Mouse (Mus musculus) hindbrain, embryonic 13.5 days (tissue): ENCODE measurements at regions not wholly inside any gene's neighbourhood (a gene's known extent, or its start where the extent isn't known, plus 50 kb on each side); places are given as distances from the start of the nearest gene placed in this dataset.

Source experiments
- ATAC-seq: fragments of 200-750 bp; cut with Nextera tagmentation; 2 replicates; pipeline ENCODE4 v1.8.0; 2017; ENCODE audit warnings: moderate TSS enrichment; ENCODE audit not compliant: low FRiP score
- H3K27ac ChIP-seq: fragments of 300-500 bp; sonication (generic); 2 replicates; pipeline ENCODE4 v1.5.1; 2015; ENCODE audit warnings: inconsistent platforms, mild to moderate bottlenecking, moderate library complexity
- H3K27me3 ChIP-seq: fragments of 300-500 bp; sonication (generic); 2 replicates; pipeline ENCODE4 v1.6.1; 2015; ENCODE audit warnings: mild to moderate bottlenecking, inconsistent platforms
- H3K36me3 ChIP-seq: fragments of 300-500 bp; sonication (generic); 2 replicates; pipeline ENCODE4 v1.6.1; 2015; ENCODE audit warnings: mild to moderate bottlenecking, inconsistent platforms
- H3K4me1 ChIP-seq: fragments of 300-500 bp; sonication (generic); replicated peaks from 2 replicates; pipeline ENCODE4 v1.6.1; 2015; ENCODE audit warnings: inconsistent platforms
- H3K4me2 ChIP-seq: fragments of 300-500 bp; sonication (generic); 2 replicates; pipeline ENCODE4 v1.6.1; 2015; ENCODE audit warnings: inconsistent platforms, mild to moderate bottlenecking, moderate library complexity
- H3K4me3 ChIP-seq: fragments of 300-500 bp; sonication (generic); 2 replicates; pipeline ENCODE4 v1.5.1; 2015; ENCODE audit warnings: mild to moderate bottlenecking, inconsistent platforms
- H3K9ac ChIP-seq: fragments of 300-500 bp; sonication (generic); 2 replicates; pipeline ENCODE4 v1.6.1; 2015; ENCODE audit warnings: mild to moderate bottlenecking, inconsistent platforms
- H3K9me3 ChIP-seq: fragments of 300-500 bp; sonication (generic); 2 replicates; pipeline ENCODE4 v1.6.1; 2016; ENCODE audit warnings: inconsistent platforms
- WGBS: fragments of 180-500 bp; shearing (Covaris S2); methylation state at CpG from one replicate; pipeline ENCODE4 v1.1.7; 2015; 5-methylcytosine and 5-hydroxymethylcytosine counted together

DNA sequence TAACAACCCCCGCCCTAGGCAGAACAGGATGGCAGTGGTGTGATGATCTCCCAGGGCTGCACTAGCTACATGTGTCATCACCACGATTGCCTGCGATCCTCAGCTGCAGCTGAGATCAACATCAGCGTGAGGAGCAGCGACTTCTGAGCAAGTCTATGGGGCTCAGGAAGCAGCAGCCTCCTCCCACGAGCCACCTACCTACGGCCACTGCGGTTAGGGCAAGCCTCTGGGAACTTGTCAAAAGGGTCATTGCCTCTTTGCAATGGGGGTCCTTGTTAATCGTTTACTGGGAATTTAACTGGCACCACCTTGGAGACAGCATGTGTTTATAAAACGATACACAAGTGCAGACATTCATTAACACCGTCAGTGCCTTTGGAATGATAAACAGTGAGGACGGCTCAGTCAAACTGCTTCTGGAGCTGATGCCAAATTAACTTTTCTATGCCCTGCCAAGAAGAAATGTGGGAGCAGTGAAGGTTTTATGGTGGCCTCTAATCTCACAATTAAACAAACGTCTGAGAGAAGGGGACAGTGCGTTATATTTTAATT lies 118.8 kb upstream of the Cxcl12 start:
- 55% methylated on average over 14 of the region's 14 CpGs for WGBS
- H3K9ac ChIP-seq, result no peak overlapping the region

DNA sequence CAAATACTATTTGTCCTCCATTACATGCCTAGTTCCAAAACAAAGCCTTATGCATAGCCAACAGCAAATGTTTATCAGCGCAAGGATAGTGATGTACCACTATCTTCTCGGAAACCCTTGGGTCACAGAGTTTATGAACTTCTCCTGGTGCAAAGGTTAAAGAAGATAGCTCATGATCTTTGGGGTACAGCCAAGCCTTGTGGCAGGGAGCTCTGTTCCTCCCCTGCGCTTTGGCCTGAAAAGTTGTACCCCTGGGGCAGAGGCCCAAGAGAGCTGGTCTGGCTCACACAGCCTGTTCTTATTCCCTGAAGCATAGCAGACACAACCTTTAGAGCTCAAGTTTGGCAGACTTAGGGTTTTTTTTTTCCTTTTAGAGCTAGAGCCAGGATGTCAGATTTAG lies 107.6 kb upstream of the Cxcl12 start:
- Histone ChIP-seq H3K9ac (no peak overlapping the region), H3K36me3 (no peaks in the 10 kb centered on the region), H3K4me2 (no peak overlapping the region), H3K4me3 (no peak overlapping the region), H3K27me3 (no peaks in the 10 kb centered on the region), H3K27ac (no peak overlapping the region), H3K4me1 (no peaks in the 10 kb centered on the region), H3K9me3 (no peaks in the 10 kb centered on the region)
- no peak for ATAC-seq
- WGBS, result 89% methylated on average over 3 of the region's 3 CpGs

More for the DNA sequence above, 118.8 kb upstream of the Cxcl12 start:
- Histone ChIP-seq H3K9me3 (no peaks in the 10 kb centered on the region), H3K4me1 (0 out of 2 replicates have a peak, but pooled peaks cover 2% of the 10 kb centered on the region), H3K27ac (no peak overlapping the region), H3K36me3 (no peaks in the 10 kb centered on the region), H3K27me3 (no peaks in the 10 kb centered on the region), H3K4me2 (no peak overlapping the region), H3K4me3 (no peak overlapping the region)
- no peak for ATAC-seq

GRCm38 (mm10) chr6:117067541-117068305 lies 100.6 kb upstream of the Cxcl12 start:
- Histone ChIP-seq H3K9me3 (no peaks in the 10 kb centered on the region), H3K36me3 (no peaks in the 10 kb centered on the region), H3K9ac (no peak overlapping the region), H3K4me1 (no peaks in the 10 kb centered on the region), H3K27me3 (no peaks in the 10 kb centered on the region), H3K4me3 (no peak overlapping the region), H3K27ac (no peak overlapping the region), H3K4me2 (no peak overlapping the region)
- WGBS, result 69% methylated on average over 9 of the region's 9 CpGs
- no peak for ATAC-seq

GRCm38 (mm10) chr6:117071311-117071710 lies 97.0 kb upstream of the Cxcl12 start:
- H3K27ac ChIP-seq, result no peak overlapping the region
- 75% methylated on average over 6 of the region's 6 CpGs for WGBS
- no peaks in the 10 kb centered on the region for H3K36me3 ChIP-seq
- H3K9me3 ChIP-seq, result no peaks in the 10 kb centered on the region
- H3K4me2 ChIP-seq, result no peak overlapping the region
- no peak for ATAC-seq
- H3K9ac ChIP-seq, result no peak overlapping the region
- no peaks in the 10 kb centered on the region for H3K4me1 ChIP-seq
- no peaks in the 10 kb centered on the region for H3K27me3 ChIP-seq
- H3K4me3 ChIP-seq, result no peak overlapping the region

DNA sequence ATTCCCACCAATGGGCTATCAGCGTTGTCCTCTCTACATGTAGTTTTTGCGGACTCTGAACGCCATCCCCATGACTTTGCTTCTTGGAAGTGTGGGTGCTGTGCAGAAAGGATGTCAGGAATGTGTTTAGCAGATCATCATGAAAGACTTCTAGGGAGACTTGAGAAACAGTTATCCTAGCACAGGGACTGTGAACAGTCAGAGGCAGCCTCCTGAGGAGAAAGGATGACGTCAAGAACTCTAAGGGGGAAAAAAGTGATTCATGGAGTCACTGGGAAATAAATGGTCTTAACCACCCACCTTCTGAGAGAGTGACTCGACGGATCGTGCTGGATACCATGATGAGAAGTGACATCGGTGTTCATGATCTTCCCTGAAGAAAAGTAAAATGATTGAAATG lies 96.5 kb upstream of the Cxcl12 start:
- Histone ChIP-seq H3K27me3 (no peaks in the 10 kb centered on the region), H3K4me3 (no peak overlapping the region), H3K36me3 (no peaks in the 10 kb centered on the region), H3K27ac (no peak overlapping the region), H3K9ac (no peak overlapping the region), H3K4me1 (no peaks in the 10 kb centered on the region), H3K9me3 (no peaks in the 10 kb centered on the region), H3K4me2 (no peak overlapping the region)
- WGBS, result 86% methylated on average over 8 of the region's 8 CpGs
- no peak for ATAC-seq

- Histone ChIP-seq H3K4me1 (peaks cover 4% of the 10 kb centered on the region; the same call in 1 of the 2 replicates), H3K36me3 (no peaks in the 10 kb centered on the region), H3K9ac (no peak overlapping the region), H3K9me3 (no peaks in the 10 kb centered on the region), H3K27ac (no peak overlapping the region), H3K4me2 (no peak overlapping the region), H3K27me3 (no peaks in the 10 kb centered on the region), H3K4me3 (no peak overlapping the region)
- ATAC-seq, result no peak
- 40% methylated on average over 5 of the region's 5 CpGs for WGBS
Measured at GRCm38 (mm10) chr6:117079500-117079899, 88.8 kb upstream of the Cxcl12 start.

- Histone ChIP-seq H3K4me2 (no peak overlapping the region), H3K36me3 (no peaks in the 10 kb centered on the region), H3K27me3 (no peaks in the 10 kb centered on the region), H3K27ac (no peak overlapping the region), H3K4me1 (peaks cover 6% of the 10 kb centered on the region; the same call in 1 of the 2 replicates), H3K9ac (no peak overlapping the region), H3K9me3 (no peaks in the 10 kb centered on the region), H3K4me3 (no peak overlapping the region)
- no peak for ATAC-seq
- WGBS, result 47% methylated on average over 13 of the region's 13 CpGs
Measured at GRCm38 (mm10) chr6:117080973-117081372, 87.4 kb upstream of the Cxcl12 start.

- no peak for ATAC-seq
- Histone ChIP-seq H3K9me3 (no peaks in the 10 kb centered on the region), H3K36me3 (no peaks in the 10 kb centered on the region), H3K27me3 (no peaks in the 10 kb centered on the region), H3K27ac (no peak overlapping the region), H3K4me3 (no peak overlapping the region), H3K9ac (no peak overlapping the region), H3K4me1 (peaks cover 6% of the 10 kb centered on the region; the same call in 1 of the 2 replicates), H3K4me2 (no peak overlapping the region)
- 54% methylated on average over 6 of the region's 6 CpGs for WGBS
Measured at GRCm38 (mm10) chr6:117084211-117084610, 84.1 kb upstream of the Cxcl12 start.

DNA sequence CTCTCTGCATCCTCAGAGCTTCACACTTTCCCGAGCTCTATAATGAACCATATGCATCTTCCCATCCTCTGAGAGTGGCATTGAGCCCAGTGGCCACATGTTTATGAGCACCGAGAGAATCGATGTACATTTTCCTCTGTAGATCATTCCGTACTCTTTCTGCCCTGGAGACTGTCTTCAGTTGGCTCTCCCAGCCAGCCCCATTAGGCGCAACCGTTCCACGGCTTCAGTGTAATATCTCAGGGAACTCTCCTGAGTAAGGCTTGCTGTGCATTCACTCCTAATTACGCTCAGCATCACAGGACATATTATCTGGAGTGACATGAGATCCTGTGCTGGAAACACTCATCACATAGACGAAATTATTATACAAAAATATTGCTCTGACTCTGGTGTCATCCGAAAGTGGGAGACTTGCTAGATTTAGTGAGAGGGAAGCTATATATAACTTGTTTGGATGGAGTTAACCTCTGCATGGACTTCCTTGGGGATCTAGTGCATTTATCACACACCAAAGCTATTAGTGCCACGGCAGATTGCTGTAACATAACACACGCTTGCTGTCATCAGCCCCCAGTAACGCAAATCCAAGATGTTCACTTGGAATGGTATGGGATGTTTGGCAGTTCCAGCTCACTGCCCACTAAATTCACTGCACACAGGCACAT lies 83.4 kb upstream of the Cxcl12 start:
- no peaks in the 10 kb centered on the region for H3K27me3 ChIP-seq

GRCm38 (mm10) chr6:117094742-117095141 lies 73.6 kb upstream of the Cxcl12 start:
- Histone ChIP-seq H3K4me2 (no peak overlapping the region), H3K27me3 (no peaks in the 10 kb centered on the region), H3K4me1 (no peaks in the 10 kb centered on the region), H3K9ac (no peak overlapping the region), H3K9me3 (no peaks in the 10 kb centered on the region), H3K4me3 (no peak overlapping the region), H3K27ac (no peak overlapping the region), H3K36me3 (no peaks in the 10 kb centered on the region)
- 89% methylated on average over 6 of the region's 6 CpGs for WGBS
- no peak for ATAC-seq

More for the DNA sequence above, 83.4 kb upstream of the Cxcl12 start:
- Histone ChIP-seq H3K36me3 (no peaks in the 10 kb centered on the region), H3K4me2 (no peak overlapping the region), H3K9me3 (no peaks in the 10 kb centered on the region), H3K4me1 (peaks cover 4% of the 10 kb centered on the region; the same call in 1 of the 2 replicates), H3K9ac (no peak overlapping the region), H3K27ac (no peak overlapping the region), H3K4me3 (no peak overlapping the region)
- ATAC-seq, result no peak
- WGBS, result 68% methylated on average over 13 of the region's 13 CpGs

DNA sequence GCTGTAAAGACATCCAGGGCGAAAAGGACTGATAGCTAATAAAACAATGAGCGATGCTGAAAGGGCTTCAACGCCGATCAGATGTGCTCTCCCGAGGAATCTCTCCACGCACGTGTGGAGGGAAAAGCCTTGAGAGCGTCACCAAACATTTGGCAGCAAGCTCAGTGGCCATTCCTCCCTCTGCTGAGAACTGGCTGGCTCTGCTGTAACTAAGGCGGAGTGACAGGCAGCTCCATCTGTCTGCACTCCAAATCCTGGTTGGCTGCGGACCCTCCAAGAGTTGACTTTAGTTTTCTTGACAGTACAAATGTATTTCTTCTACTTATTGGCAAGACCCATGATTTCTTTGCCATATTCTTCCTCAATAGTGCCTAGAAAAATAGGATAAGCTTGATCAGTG lies 68.5 kb upstream of the Cxcl12 start:
- no peak overlapping the region for H3K4me2 ChIP-seq
- H3K4me1 ChIP-seq, result peaks cover 6% of the 10 kb centered on the region
- no peak for ATAC-seq
- no peak overlapping the region for H3K9ac ChIP-seq
- H3K4me3 ChIP-seq, result no peak overlapping the region
- H3K27ac ChIP-seq, result no peak overlapping the region
- no peaks in the 10 kb centered on the region for H3K27me3 ChIP-seq
- H3K9me3 ChIP-seq, result no peaks in the 10 kb centered on the region
- no peaks in the 10 kb centered on the region for H3K36me3 ChIP-seq
- WGBS, result 75% methylated on average over 10 of the region's 10 CpGs

DNA sequence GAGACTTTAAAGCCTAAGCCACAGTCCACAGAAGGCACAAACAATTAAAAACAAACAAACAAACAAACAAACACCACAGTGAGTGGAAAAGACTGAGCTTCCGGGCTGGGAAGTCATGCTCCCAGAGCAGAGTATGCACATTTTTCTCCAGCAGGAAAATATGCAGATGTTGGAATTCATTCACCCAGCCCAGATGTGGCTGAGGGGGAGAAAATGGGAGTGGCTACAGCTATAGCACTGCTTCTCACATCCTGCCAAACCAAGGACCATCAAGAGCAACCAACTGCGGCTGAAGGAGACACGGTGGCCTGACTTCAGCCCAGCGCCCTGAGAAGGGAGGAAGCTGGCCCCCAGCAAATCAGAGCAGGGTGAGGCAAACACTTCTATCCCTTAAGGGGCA lies 65.6 kb upstream of the Cxcl12 start:
- no peak overlapping the region for H3K4me3 ChIP-seq
- no peaks in the 10 kb centered on the region for H3K9me3 ChIP-seq
- no peaks in the 10 kb centered on the region for H3K27me3 ChIP-seq
- H3K27ac ChIP-seq, result no peak overlapping the region
- ATAC-seq, result no peak
- no peaks in the 10 kb centered on the region for H3K36me3 ChIP-seq
- no peak overlapping the region for H3K4me2 ChIP-seq
- WGBS, result 80% methylated on average over 4 of the region's 4 CpGs
- peaks cover 15% of the 10 kb centered on the region for H3K4me1 ChIP-seq
- no peak overlapping the region for H3K9ac ChIP-seq
